Mouse (Mus musculus): Measurements from ENCODE around the gene Lpcat2.

GRCm38 (mm10) chr8:92812773-92813172, 42.4 kb upstream of the Lpcat2 start:
- no peak for TF ChIP-seq CTCF (IDR thresholded peaks at IDR 0.05; ENCODE audit: extremely low read depth, insufficient read length, insufficient replicate concordance, low read depth, low read length)
- TF ChIP-seq POLR2A (IDR thresholded peaks at IDR 0.05; ENCODE audit: low read depth, low read length): no peak

All from small intestine, adult 2 months (tissue).